Mouse (Mus musculus): Measurements from ENCODE around the gene Lrp5.
A peak's percentile ranks its signal among the peaks of the same experiment; 100 is the strongest.

GRCm38 (mm10) chr19:3723904-3724303, 37.5 kb upstream of the Lrp5 start:
- peak; percentile 34 for TF ChIP-seq CTCF (IDR thresholded peaks at IDR 0.05; ENCODE audit: insufficient read depth, low read length)
- no peak for TF ChIP-seq POLR2A (IDR thresholded peaks at IDR 0.05; ENCODE audit: borderline replicate concordance, extremely low read depth, low read depth, low read length)

Data from lung, adult 2 months (tissue).